Mouse (Mus musculus) neutrophil, adult 5-6 weeks (primary cell): ENCODE data around the gene Lrp6. TPM values are rescaled to one million over a fixed set of nuclear protein-coding genes. Genes with fewer than 3 reads are reported as not detected.

ENCODE experiments used
- ATAC-seq: fragments of 151-379, 151-347 bp; 2 replicates; pipeline ENCODE4 v1.8.0; 2017; ENCODE audit warnings: mild to moderate bottlenecking, moderate TSS enrichment; ENCODE audit not compliant: insufficient number of reproducible peaks, poor library complexity, low FRiP score, severe bottlenecking; ENCODE audit errors: extremely low read depth
- total RNA-seq: library from RNA; stranded (forward); fragments of 200-1000 nt; gene quantifications from 2 replicates; pipeline ENCODE4 v1.2.3, GENCODE M21; 2017

The Lrp6 gene
- total RNA-seq, 1 experiment from 2014 or later = 37.5 TPM

DNA sequence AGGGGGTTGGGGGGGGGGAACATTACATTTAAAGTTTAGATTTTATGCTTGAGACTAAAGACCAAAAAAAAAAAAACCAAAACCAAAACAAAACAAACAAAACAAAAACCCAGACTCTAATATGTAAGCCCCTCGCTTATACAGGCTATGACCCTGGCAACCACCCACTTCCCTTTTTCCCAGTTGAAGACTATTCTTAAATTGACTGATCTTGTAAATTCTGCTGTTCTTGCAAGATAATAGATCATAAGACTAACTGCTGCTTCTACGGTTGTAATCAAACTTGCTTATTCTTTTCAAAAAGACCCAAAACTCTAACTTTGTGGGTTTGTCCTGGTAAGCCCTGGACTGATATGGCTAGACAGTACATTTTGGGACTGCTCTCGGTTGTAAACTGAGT, 27.3 kb downstream of the Lrp6 start:
- no peak for ATAC-seq

DNA sequence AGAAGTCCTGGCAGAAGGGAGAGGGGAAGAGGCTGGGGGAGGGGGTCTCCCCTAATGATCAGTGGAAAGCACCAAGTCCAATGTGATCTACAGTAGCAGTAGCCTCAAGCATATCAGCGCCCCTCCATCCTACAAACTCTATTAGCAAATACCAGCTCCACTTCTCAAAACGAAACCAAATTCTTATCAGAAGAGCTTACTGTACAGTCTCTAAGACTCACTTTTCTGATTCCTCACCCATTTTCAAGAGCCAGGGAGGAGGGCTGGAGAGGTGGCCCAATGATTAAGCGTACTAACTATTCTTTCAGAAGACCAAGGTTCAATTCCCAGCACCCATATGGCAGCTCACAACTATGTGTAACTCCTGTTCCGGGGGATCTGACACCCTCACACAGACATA, 28.0 kb downstream of the Lrp6 start:
- no peak for ATAC-seq

DNA sequence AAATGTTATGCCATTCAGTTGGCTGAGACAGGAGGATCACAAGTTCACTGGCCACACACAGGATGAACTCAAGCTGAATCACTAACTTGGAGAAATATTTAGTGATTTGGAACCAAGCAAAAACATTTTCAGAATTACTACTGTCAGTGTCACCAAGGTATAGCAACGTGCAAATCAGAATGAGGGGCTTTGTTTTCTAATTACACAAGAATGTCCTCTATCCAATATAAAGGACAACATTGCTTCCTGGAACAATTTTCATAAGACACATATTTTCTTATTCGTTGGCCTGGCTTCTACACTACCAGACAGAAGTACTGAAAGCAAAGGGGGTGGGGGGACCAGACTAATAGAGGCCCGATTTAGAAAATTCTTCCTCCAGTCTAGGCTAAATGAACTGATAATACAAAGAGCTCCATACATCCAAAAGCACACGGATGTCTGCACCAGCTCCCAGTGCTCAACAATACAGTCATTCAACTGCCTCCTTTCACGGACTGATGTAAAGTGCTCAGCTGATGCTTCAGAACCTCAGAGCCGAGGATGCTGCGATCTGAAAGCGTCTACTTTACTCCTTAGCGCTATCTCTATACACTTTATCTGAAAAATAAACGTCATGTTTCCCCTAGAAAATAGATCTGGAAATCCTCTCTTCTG, 29.2 kb downstream of the Lrp6 start:
- no peak for ATAC-seq

DNA sequence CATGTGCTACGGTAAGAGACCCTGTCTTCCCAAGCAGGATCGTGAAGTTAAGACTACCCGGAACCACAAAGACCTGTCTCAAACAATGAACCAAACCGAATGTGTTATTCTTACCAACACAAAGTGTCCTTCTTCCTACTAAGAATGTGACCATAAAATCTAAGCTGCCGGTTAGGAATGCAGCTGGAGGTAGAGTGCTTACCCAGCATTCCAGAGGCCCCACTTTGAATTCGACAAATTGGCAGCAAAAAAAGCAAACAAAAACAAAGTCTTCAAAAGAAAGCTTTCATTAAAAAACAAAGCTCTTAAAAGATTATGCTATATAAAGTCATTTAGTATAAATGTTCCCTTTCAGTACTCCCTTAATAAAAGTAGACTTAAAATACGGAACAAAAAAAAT, 31.6 kb downstream of the Lrp6 start:
- ATAC-seq = no peak

DNA sequence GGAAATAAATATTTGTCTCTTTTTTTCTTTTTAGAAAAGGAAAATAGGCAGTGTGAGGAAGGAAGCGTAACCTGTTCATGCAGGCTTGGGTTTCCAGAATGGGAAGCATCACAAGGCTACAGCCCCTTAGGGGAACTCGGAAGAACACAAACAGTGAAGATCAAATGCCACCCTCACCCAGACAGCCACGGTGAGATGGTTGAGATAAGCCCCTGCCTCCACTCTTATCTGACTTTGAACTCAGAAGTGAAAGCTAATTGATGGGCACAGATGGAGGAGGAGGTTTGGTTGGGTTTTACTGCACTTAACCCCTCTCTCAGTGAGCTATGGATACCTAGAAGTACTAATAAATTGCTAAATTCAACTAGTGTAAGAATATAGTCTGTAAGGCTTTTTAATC, 33.7 kb downstream of the Lrp6 start:
- ATAC-seq = no peak

DNA sequence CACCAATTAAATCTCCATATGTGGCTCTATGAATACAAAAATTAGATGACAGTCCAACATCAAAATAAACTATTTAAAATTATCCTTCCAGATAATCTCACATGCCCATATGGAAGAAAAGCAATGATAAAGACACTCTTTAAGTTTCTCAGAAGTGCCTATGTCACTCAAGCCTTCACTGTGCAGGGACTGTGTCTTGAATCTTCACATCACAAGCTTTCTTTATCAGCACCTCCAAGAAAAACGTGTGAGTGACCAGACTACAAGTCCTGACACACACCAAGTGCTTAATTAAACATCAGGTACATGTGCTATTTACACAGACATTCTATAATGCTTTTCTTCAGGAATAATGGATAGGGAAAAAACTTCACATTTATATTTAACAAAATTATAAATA, 34.8 kb downstream of the Lrp6 start:
- no peak for ATAC-seq

DNA sequence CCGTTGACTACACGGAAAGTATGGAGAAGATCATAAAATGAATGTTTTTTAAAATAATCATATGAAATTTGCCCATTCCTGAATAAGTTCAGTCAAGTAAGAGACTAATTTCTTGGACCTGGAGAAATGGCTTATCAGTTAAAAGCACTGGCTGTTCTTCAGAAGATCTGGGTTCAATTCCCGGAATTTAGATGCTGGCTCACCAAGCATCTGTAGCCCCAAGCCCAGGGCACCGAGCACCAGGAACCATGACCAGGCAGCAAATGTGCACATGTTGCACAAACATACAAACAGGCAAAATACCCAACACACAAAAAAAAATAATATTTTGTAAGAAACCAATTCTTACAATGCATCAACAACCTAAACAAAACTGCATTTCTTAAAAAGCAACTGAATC, 37.4 kb downstream of the Lrp6 start:
- no peak for ATAC-seq

DNA sequence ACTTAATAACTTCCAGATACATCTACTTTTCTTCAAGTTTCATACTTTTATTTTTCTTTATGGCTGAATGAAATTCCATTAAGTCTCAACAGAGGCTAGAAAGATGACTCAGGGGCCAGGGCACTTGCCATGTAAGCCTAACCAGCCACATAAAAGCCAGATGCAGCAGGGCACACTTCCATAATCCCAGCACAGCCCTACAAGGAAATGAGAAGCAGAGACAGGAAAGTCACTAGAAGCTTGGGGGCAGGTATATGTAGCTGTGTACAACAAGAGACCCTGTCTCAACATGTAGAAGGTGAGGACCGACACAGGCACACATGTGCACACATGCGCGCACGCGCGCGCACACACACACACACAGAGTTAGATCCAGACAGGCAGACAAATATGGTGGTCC, 38.4 kb downstream of the Lrp6 start:
- ATAC-seq = no peak

DNA sequence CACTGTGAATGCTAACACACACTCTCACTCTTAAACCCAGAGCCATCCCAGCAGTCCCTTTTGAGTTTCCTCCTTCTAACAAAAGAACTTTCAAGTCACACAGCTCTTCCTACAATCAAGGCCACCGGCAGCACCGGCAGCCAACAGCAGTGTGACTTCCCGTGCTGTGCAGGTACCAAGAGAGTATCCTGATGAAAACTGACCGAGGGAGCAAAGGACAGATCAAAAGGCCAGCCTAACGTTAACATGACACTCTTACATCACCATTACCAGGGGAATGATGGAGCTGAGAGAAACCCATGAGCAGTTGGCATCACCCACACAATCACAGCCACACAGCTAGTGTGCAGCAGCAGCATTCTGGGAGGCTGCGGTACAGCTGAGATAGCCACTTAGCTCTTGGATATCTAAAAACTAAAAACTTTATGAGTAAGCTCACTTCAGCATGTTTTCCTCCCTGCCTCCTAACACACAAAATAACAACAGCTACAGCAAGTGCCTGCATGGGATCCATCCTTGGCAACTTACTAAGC, 39.1 kb downstream of the Lrp6 start:
- no peak for ATAC-seq

DNA sequence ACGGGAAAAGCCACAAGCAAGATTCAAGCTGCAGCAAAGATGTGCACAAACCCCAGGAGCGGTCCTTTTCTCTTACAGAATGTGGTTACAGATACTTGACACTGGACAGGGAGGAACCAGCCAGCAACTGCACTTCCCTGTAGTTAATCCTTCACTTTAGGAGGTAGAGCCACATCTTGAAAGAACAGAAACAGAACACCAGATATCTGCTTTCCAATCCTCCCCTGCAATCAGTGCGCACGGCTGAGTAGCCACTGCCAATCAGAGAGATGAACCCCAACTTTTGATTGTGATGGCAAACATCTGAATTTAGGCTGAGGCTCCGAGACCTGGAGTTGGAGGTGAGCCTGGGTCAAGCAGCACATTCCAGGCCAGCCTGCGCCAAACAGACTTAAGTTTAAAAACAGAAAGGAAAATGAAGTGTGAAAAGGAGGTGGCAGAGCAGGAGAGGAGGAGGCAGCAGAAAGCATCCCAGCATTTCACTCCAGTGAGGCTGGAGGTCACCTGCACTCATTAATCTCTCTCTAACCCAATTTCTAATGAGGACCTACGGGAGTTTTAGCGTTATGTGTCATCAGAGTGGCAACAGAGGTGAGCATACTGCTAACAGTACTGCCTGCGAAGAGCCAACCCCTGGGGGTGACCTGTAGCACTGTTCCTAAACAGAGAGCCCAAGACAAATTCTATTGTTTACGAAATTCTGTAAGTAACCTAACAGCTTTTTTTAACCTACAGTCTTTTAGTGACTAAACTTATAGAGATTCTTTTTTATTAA, 39.8 kb downstream of the Lrp6 start:
- no peak for ATAC-seq

DNA sequence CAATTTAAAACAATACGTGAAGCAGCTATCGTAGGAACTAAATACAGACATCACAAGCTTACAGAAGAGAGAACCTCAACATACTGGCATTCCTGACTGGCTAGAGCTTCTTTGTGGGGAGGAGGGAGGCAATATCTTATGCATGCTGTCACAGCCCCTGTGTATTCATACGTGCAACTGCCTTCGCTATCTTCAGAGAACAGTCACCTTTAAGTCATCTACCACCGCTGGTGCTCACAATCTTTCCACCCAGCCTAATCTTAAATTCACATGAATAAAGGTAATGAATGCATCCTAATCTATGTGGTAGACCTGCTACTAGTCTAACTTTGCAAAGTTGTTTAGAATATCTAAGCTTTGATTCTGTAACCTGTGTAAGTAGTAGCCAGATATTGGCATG, 40.5 kb downstream of the Lrp6 start:
- ATAC-seq = no peak

DNA sequence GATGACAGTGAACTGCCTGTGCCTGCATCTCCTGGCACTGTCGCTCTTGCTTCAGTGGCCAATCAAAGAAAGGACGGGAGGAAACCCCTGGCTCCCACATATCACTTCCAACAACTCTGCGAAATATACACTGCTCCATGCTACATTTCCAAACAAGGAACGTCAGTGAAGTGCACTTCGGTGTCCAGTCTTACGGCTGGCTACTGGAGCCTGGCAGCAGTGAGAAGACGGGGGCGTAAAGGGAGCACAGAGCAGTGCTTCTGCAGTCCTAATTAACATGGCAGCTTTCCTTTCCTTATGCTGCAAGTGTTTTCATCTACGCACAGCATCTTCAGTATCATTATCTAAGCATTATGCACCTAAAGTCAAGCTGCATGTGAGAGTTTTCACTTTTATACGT, 45.4 kb downstream of the Lrp6 start:
- no peak for ATAC-seq

DNA sequence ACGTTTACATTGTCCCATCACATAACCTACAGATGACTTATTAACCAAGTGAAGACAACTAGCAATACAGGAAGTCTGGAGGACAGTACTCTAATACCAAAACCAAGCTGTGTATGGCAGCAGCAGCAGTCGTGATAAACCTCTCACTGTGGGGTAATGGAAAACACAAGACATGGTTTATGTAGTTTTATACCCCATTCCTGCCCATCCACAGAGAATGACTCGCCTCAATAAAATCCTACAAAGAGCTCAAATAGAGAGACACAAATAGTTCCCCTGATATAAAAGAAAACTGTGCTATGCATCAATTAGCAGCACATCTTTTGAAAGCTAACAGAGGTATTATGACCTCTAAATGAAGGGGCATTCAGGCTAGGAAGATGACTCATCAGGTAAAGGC, 45.9 kb downstream of the Lrp6 start:
- no peak for ATAC-seq

DNA sequence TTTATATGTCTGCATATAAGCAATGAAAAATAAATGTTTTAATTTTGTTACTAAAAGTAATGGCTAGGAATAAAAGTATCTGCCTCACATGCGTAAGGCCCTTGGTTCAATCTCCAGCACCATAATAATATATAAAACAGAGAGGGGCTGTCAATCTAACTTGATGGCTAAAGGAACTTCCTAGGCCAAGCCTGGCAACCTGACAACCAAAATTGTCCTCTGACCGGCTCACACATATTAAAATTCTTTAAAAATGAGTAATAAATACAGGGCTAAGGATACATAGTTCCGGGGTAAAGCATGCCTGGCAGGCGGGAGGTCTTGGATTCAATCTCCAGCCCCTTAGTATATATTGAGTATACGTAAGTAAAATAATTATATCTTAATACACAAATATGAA, 48.3 kb downstream of the Lrp6 start:
- no peak for ATAC-seq

DNA sequence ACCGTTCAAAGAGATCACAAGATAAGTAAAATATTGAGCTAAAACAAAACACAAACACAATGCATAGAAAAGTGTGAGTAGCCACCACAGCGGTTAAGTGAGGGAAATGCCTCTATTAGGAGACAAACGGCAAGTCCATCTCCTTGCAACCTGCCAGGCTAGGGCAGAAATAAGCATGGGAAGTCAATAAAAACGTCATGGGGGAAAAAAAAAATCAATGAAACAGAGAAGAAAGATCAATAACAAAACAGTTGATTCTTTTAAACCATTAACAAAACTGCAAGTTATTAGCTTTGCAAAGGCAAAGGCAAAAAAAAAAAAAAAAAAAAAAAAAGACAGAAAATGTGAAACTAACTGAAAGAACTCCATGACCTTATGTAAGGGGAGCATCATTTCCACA, 49.6 kb downstream of the Lrp6 start:
- no peak for ATAC-seq

DNA sequence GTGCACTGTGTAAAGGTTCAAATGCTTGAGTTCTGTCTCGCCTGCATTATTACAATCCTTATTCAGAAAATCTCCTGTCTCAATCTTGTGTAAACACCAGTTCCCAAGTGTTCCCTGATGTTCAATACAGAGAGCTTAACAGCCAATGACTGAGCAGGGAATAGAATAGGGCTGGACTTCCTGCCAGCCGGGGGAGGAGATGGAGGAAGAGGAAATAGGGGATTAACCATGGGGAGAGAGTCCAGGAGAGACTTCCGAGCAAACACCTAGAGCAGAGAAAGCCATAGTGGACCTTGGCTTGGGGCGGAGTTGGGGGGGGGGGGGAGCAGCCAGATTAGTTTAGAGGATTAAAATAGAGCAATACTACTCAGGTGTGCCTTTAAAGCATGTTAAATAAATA, 51.3 kb downstream of the Lrp6 start:
- ATAC-seq = no peak

DNA sequence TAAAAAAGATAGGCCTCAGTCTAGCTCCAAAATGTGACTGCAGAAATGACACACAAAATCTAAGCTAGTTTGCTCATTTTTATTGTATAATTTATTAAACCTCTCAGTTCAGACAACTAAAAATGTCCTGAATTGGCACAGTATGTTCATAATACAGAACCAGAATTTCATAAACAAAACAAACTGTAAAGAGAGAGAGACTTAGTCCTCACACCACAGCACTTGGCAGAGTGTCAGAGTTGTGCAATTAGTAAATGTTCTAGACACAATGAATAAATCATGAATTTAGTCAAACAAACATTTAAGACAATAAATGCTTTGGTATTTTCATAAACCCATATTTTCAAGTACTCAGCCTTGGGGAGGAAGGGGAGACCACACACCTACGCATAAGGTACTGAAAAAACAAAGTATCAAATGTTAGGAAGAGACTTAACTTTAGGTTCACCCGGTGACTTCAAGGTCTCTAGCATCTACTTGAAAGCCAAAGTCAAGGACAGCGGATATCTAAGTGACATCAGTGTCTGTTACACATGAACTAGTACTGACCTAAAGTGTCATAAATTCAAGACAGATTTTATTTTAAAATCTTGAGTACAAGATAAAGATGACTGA, 52.8 kb downstream of the Lrp6 start:
- ATAC-seq = no peak

DNA sequence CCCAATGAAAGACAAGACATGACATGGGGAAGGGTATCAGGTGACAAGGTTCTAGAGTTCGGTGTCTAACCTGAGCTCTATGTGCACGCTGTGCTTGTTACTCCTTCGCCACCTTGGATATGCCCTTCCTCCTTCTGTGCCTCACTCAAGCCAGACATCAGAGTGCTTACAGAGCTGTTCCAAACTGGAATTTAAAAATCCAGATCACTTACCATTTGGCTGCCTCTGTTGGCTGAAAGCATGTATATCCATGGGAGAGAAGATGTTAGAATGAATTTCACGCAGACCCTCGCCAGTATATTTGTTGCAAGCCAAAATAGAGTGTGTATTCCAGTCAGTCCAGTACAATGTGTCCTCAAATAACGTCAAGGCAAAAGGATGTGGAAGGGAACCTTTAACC, 53.8 kb downstream of the Lrp6 start:
- no peak for ATAC-seq

DNA sequence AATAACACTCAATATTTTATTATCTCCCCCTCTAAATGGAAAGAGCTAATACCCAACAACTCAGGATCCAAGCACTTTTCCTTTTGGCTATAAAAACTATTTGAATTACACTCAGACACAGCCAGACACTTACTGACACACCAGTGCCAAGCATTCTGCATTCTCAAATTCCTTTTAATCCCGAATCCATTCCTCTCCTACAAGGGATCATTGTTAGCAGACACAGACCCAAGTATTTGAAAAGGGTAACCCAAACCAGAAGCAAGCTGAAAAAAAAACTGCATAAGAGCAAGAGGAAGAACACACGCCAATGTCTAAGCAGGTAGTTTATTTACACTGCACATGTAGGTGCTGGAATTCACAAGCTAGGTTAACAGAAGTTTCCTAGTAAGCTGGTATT, 54.3 kb downstream of the Lrp6 start:
- no peak for ATAC-seq

DNA sequence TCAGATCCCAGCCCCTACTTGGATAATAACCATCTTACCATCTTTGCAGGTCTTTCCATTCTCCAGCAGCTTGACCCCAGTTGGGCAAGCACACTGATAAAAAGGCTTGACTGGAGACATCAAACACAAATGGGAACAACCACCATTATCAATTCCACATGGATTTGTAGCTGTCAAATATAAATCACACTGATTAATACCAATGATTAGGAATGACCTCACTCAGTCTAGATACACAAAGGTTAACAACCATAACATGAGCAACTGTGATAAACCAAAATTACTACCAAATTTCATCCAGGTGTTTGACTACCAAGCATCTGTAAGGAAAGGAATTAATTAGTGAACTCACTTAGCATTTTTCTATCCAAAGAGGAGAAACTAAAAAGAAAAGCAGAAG, 55.6 kb downstream of the Lrp6 start:
- no peak for ATAC-seq
